Mouse (Mus musculus): ENCODE data around the gene Hus1.

DNA sequence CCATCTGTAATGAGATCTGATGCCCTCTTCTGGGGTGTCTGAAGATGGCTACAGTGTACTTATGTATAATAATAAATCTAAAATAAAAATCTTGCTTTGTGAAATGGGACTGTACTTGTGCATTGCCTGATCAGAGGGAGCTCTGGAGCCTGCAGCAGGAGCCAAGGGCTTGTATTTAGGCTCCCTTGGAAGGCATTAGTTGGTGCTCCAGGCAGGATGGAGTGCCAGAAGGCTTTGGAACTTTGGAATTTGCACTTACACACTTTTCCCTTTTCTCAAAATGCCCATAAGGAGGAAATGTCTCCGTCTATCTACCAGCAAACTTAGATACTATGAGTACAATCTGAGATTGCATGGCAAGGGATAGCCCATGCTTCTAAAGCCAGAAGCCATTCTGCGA lies 35.6 kb upstream of the Hus1 start:
- no peak for TF ChIP-seq CTCF (IDR thresholded peaks at IDR 0.05; ENCODE audit: low read depth)
- no peak for TF ChIP-seq EP300 (IDR thresholded peaks at IDR 0.05; ENCODE audit: low read depth)

Data from liver, embryonic 14.5 days (tissue).